Mouse (Mus musculus) right cerebral cortex, postnatal 4 days (tissue): ENCODE measurements around the gene Mphosph8.
A peak's percentile ranks its signal among the peaks of the same experiment; 100 is the strongest.

ENCODE experiments used
- DNase-seq: peaks from one replicate; pipeline ENCODE4 v3.0.0-alpha.2; 2022

Mphosph8 gene

DNA sequence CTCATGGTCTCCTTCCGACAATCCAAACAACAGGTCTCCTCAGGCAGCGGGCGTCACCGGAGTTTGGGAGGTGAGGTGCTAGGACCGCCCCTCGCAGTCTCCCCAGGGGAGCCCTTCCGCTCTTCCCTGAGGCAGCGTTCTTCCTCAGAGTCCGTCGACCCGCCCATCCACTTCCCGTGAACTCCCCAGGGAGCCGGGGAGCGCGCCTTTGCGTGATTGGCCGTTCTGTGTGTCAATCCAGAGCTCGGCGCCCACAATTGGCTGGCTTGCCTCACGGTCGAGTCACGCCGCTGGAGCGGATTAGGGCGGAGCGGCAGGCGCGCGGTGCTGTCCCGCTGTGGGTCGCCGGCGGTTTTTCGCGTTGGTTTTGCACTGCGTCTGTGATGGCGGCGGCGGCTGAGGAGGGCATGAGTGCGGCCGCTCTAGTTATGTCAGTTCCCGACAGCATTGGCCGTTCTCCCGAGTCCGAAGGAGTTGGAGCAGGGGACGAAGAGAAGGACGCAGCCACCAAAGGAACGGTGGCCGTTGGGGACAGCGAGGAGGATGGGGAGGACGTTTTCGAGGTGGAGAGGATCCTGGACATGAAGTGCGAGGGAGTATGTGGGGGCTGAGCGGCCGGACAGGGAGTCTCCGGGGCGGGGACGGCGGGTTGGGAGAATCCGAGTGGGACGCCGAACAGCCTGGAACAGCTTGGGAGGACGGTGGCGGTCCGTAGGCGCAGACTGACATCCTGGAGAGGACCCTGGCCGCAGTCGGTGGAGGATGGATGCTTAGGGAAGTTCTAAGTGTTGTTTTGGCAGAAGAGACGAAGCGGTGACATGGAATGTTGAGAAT lies at the start of gene Mphosph8:
TSS of gene Mphosph8 (plus strand) at position 280 of the 834 bp plus-strand sequence.
- DNase-seq = peak; percentile 99

DNA sequence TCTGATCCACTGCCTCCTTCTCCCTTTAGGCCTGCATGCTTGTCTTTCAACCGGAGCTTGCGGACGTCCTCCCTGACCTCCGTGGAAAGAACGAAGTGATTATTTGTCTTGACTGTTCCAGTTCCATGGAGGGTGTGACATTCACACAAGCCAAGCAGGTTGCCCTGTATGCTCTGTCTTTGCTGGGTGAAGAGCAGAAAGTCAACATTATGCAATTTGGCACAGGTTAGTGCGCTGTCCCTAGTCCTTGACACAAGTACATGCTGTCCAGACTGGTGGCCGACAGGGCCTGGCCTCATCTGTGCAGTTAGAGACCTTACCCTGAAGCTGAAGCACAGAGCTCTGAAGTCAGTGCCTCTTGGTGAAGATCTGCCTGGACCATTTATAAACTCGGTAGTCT lies 47.6 kb upstream of the Mphosph8 start:
- DNase-seq = no peak

DNA sequence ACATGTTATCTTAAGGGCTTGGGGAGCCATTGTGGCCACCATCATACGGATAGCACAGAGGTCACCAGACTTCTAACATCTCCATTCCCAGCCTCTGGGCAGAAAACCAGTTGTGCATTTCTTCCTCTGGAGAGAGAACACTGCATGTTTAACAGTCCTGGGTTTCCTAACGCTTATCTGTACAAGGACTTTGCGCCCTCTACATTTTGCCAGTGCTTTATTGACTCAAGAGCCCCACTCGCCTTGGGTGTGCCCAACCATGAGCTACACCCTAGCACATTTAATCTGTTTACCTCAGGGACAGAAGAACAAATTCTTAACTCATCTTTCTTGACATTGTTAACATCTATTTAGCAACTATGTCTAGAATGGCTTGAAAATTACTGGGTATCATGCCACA lies 41.8 kb upstream of the Mphosph8 start:
- DNase-seq = no peak

DNA sequence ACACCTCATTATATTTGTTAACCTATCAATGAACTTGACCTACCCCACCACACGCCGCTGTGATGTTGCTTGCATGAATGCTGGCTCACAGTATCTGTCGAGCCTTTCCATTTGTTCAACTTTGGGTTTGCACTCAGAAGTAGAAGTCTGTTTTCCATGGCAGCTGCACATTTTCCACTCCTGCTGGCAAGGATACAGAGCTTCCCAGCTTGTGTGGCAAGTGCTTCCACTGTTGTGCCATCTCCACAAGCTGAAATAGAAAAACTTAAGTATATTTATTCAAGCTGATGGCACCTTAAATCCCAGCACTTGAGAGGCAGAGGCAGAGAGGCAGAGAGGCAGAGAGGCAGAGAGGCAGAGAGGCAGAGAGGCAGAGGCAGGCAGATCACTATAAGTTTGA lies 39.7 kb upstream of the Mphosph8 start:
- peak; percentile 25 for DNase-seq

DNA sequence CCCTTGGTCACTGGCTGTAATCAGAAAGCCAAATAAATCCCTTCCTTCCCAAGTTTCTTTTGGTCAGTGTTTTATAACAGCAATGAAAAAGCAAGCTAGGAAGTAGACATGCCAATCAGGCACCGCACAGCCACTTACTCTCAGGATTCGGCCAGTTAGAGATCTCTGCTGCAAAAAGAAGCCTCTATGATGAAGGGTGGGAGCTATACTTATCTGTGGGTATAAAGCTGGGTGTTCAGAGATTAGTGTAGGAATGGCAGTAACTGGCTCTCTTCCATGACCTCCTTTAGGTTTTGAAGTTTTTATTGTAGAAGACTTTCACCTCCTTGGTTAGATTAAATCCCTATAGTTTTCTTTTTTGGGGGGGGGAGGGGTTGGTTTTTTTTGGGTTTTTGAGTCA lies 36.9 kb upstream of the Mphosph8 start:
- no peak for DNase-seq

DNA sequence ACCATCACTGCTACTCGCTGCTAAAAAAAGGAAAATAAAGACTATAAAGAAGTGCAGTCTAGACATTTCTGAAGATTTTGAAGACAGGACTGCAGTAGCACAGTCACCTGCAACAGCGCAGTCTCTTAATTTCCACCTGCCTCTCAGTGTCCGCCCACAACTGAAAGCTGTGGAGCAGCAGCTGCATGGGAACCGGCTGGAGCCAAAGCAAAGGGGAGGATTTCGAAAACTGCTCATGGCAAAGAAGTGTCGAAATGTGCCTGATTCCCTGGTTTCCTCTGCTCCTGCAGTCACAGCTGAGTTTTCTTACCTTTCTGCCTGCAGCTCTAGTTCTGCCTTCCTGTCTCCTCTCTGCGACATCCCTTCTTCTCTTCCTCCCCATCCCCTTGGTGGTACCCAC lies 20.8 kb upstream of the Mphosph8 start:
- DNase-seq = no peak

DNA sequence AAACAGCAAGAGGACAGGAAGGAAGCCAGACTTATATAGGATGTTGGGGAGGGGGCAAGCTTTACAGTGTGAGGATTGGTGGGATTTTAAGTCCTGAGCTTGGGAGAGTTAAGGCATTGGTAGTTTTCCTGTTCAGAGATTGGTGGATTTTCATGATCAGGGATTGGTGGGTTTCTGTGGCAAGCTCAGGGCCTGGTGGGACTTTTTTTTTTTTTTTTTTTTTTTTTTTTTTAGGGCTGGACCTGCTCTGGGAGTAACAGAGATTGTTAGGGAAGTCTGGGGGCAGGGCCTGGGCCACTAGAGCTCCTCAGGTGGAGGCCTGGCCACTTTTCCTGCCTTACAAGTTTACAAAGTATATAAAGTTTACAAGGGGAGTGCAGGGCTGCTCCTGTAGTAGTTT lies 18.6 kb upstream of the Mphosph8 start:
- DNase-seq = no peak

DNA sequence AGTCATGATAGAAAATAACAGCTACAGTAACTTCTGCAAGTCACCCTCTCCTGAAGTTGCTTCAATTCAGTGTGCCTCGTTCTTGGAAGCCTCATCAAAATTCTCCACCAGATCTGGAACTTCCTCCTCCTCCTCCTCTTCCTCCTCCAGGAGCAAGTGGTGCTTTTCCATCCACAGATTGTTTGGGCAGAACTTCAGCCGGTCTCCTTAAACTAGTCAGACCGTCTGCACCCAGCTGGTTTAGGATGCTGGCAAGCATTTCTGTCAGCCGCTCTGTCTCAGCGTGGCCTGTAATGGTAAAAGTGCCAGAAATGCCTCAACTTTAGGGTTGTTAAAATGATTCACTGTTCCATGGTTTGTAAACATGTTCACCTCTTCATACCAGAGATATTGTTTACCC lies 2.4 kb upstream of the Mphosph8 start:
- DNase-seq = no peak

DNA sequence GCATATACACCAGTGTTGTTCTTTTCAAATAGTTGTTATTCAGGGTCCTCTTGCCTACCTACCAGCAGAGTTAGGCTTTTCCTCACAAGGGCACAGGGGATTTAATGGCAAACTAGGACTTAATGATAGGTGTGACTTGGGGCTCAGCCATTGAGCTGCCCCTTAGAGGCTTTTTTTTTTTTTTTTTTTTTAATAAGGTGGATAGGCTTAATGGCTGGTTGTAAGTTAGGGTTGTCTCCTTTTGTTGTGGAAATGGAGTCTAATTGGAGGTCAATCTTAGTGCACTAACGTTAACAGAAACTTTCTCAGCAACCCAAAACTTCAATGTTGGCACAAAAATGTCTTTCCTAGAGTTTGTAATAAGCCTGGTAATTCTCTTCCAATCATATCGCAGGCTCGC lies 1.1 kb upstream of the Mphosph8 start:
- no peak for DNase-seq

DNA sequence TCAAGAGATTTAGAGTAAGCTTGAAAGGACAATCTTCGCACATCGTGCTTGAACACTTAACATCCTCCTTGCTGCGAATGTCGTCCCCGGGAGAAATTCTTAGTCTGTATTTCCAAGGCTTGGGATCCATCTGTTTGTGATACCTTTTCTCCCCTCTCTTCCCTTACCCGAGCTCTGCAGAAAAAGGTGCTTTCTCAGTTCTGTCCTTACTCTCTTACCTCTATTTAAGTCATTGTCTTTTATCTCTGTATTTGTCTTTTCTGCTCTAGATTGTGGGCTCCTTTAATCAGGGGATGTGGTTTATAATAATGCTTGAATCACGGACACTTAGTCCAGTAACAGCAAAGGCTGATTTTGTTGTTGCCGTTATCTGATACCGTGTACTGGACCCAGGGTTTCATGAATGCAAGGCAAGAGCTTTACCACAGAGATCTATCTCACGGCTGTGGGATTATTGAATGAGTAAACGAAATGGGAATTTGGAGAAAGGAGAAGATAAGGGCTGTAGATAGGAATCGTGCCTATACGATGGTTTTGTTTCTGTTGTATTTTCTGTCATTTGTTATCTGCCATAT lies 1.1 kb downstream of the Mphosph8 start:
- no peak for DNase-seq

DNA sequence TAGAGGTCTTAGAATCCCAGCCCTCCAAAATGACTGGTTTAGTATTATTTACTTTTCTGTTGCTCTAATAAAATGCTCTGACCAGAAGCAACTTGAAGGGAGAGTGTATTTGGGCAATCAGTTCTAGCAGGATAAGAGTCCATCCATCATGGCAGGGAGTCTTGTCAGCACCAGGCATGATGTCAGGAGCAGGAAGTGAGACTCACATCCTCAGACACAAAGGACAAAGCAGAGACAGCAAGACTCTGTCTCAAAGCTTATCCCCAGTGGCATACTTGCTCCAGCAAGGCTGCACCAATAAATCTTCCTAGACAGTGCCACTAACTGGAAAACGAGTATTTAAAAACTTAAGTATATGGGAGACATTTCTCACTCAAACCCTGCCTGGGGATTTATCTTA lies 17.4 kb downstream of the Mphosph8 start:
- DNase-seq = no peak

DNA sequence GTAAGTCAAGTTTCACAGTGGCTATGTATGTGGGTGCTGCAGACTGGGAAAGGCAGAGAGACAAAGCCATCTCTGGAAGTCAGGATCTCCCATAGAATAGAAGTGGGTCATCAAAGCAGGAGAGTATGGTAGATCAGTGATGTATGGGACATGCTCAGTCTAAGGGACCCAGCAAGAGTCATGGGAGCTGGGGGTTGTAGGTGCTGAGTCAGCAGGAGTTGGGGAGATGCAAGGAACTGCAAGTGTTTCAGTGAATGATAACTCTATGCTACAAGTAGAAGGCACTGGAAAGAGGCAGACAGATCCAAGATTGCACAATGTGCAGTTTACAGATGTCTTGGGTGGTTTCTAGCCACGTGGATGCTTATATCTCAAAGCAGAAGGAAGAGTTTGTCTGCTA lies 21.1 kb downstream of the Mphosph8 start:
- no peak for DNase-seq

DNA sequence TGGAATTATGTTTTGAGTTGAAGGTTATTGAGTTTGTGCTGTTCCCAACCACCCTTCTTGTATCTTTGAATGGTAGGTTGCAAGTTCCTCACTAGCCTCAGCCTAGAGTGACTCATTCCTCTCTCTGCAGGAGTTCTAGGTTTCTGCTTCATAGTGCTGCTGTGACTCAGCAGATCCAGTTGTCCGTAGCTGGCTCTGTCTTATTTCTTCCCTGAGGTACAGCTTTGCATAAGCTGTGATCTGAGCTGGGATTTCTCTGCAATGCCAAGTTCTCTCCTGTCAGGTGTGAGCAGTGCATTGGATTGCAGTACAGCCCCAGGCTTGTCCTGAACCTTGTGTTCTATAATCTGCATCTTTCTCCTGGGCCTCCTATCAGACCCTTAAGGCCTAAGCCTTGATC lies 21.7 kb downstream of the Mphosph8 start:
- DNase-seq = no peak

DNA sequence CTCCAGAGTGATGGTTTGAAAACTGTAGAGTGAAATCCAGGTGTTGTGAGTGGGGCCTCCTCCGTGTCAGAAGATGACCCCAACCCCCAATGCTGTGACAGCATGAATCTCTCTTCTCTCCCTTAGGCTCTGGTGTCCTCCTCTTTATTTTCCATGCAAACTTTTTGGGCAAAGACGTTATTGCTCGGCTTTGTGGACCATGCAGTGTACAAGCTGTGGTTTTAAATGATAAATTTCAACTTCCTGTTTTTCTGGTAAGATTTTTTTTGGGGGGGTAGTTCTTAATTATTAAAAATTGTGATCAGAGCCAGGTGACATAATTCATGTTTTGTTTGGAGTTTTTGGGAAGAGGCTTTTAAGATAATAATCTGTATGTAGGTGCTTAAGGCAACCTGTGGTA lies 27.4 kb downstream of the Mphosph8 start:
- no peak for DNase-seq

DNA sequence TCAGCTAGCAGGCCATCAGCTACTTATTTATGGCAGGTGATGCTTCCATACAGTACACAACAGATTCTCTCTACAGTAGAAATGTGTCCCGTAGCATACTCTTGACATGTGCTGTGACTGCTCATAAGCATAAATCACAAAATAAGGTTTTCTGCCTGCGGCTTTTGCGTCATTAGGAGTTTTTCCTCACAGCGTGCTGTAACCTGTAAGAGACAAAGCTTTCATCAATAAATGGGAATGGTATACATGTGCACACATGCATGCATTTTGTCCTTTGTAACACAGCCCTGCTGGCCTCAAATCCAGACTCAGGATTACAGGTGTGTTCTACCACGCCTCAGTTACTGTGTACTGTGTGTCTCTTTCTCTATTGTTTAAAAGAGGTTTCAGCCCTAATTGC lies 29.8 kb downstream of the Mphosph8 start:
- DNase-seq = no peak

DNA sequence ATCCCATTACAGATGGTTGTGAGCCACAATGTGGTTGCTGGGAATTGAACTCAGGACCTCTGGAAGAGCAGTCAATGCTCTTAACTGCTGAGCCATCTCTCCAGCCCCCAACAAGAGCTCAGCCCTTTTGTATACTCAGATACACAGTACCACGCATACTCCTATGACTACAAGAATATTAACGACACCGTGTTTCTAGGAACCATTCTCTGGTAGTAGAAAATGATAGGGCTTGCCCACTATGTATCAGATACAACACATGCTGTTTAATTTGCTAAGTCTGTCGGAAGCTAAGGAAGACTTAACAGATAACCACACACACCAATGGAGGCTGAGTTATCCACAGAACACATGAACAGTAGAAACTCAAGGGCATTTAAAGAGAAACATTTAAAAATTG lies 34.6 kb downstream of the Mphosph8 start:
- no peak for DNase-seq

DNA sequence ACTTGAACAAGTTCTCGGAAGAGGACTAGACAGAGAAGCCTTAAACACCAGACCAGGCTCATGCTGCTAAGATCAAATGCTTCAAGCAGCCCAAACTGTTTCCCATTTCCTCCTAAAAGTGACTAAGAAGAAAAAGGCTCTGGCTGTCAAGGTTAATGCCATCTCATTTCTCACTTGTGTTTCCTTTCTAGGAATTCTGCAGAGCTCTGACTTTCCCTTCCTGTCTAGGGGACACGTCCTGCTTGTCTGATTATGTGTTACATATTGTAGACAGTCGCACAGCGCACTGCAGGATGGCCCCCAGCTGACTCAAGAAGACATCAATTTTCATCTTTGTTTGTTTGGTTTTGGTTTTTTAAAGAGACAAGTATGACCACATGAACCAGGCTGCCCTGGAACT lies 37.6 kb downstream of the Mphosph8 start:
- no peak for DNase-seq

DNA sequence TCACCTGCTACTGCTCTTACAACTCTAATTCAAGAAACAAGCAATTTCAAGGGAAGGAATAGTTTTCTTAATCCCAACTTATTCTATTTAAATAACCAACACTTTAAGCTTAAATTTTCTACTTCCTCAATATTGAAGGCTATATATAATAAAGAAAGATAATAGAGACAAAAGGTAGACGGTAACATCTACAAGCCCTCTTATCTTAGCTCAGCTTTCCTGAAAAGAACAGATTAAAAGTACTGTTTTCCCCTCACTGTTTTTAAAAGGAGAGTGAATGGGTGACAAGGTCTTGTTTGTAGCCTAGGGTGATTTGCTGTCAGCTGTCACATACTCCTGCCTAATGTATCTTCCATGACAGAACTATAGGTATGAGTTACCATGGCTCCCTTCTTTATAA lies 58.4 kb downstream of the Mphosph8 start:
- no peak for DNase-seq

DNA sequence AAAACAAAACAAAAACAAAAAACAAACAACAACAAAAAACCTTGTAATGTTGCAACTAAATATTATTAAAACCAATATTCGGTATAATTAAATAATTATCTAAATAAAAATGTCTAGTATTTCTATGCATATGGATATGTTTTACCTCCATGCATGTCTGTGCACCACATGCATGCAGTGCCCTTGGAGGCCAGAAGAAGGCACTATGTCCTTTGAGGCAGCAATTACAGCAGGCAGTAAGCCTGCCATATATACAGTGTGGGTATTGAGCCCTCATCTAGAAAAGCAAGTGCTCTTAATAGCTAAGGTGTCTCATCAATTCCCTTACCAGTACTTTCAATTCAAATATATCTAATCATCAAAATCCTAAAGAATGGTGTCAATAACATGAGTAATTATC lies 72.1 kb downstream of the Mphosph8 start:
- DNase-seq = no peak
